Mouse (Mus musculus) megakaryocyte, embryonic 14.5 days (primary cell): ENCODE results near the gene Btbd16.

Experiments
- FLI1 ChIP-seq: IDR thresholded peaks from 2 replicates; pipeline ENCODE4 v1.6.1; 2012; ENCODE audit warnings: low read length, inconsistent platforms, mixed read lengths
- GATA1 ChIP-seq: IDR thresholded peaks from 3 replicates; pipeline ENCODE4 v1.6.1; 2012; ENCODE audit warnings: mixed read lengths, low read length, inconsistent platforms, borderline replicate concordance

- TF ChIP-seq GATA1 (no peak), FLI1 (no peak)
These were observed 60.4 kb downstream of the Btbd16 start for GRCm38 (mm10) chr7:130834299-130834698.
